Mouse (Mus musculus) heart, adult 2 months (tissue): ENCODE results near the gene Unk. TPM values are rescaled to one million over a fixed set of nuclear protein-coding genes. Genes with fewer than 3 reads are reported as not detected.
A peak's percentile ranks its signal among the peaks of the same experiment; 100 is the strongest.
"Not testable (repeated sequence)": the region's sequence is repeated elsewhere in the genome, so short reads cannot be mapped to it uniquely, and the experiment has no call there.

Experiments
- DNase-seq, 2 experiments: peaks; one replicate each; pipeline ENCODE4 v3.0.0; 2021
- H3K27ac ChIP-seq: fragments of 200-600 bp; 2 replicates; pipeline ENCODE4 v1.8.1; 2022
- H3K27me3 ChIP-seq: fragments of 200-500 bp; 2 replicates; pipeline ENCODE4 v1.6.1; 2012; ENCODE audit warnings: mild to moderate bottlenecking, low read length, inconsistent platforms, mixed read lengths; ENCODE audit not compliant: control insufficient read depth, insufficient read depth
- H3K36me3 ChIP-seq: fragments of 200-500 bp; 2 replicates; pipeline ENCODE4 v1.6.1; 2012; ENCODE audit warnings: low read length, inconsistent platforms; ENCODE audit not compliant: control insufficient read depth, insufficient read depth
- H3K4me1 ChIP-seq: fragments of 200-500 bp; 2 replicates; pipeline ENCODE4 v1.6.1; 2011; ENCODE audit warnings: low read length; ENCODE audit not compliant: control insufficient read depth, insufficient read depth
- H3K4me3 ChIP-seq: fragments of 200-600 bp; 2 replicates; pipeline ENCODE4 v1.8.1; 2022
- H3K79me2 ChIP-seq: fragments of 200-500 bp; replicated peaks from 2 replicates; pipeline ENCODE4 v1.6.1; 2012; ENCODE audit warnings: mild to moderate bottlenecking, inconsistent platforms, low read length, moderate library complexity, mixed read lengths; ENCODE audit not compliant: control insufficient read depth, insufficient read depth
- H3K9ac ChIP-seq: fragments of 200-500 bp; 2 replicates; pipeline ENCODE4 v1.6.1; 2012; ENCODE audit warnings: low read depth, mild to moderate bottlenecking, control low read depth, inconsistent platforms, low read length, mixed read lengths
- CTCF ChIP-seq: fragments of 200-600 bp; IDR thresholded peaks from 2 replicates; pipeline ENCODE4 v1.8.1; 2022; ENCODE audit warnings: antibody characterized with exemption, mild to moderate bottlenecking, moderate library complexity
- EP300 ChIP-seq: fragments of 200-500 bp; IDR thresholded peaks from 2 replicates; pipeline ENCODE4 v1.6.1; 2011; ENCODE audit warnings: low read depth, low read length, control low read depth; ENCODE audit not compliant: insufficient read depth
- POLR2A ChIP-seq: fragments of 200-500 bp; IDR thresholded peaks from 2 replicates; pipeline ENCODE4 v1.6.1; 2011; ENCODE audit warnings: mild to moderate bottlenecking, low read depth, low read length, control low read depth; ENCODE audit not compliant: insufficient read depth
- WGBS: fragments of 180-500 bp; shearing (Covaris S2); methylation state at CpG from one replicate; pipeline ENCODE4 v1.1.7; 2018; 5-methylcytosine and 5-hydroxymethylcytosine counted together
- intact Hi-C: fragments of 180-260 bp; cut with DNase I; formaldehyde crosslinking; loops from one replicate; pipeline ENCODE4 v1.15.1; 2025
- polyA plus RNA-seq: library from polyadenylated mRNA; depleted of rRNA; stranded (reverse); fragments of >200 nt; gene quantifications from 2 replicates; pipeline ENCODE4 v1.2.3, GENCODE M21; 2012
- total RNA-seq, 2 experiments: library from RNA; stranded (reverse); gene quantifications; 2 replicates each; pipeline ENCODE4 v1.2.3; 2021

The Unk gene
- total and polyA plus RNA-seq, 3 experiments: 7.1 to 16.5 (median 7.9) TPM

DNA sequence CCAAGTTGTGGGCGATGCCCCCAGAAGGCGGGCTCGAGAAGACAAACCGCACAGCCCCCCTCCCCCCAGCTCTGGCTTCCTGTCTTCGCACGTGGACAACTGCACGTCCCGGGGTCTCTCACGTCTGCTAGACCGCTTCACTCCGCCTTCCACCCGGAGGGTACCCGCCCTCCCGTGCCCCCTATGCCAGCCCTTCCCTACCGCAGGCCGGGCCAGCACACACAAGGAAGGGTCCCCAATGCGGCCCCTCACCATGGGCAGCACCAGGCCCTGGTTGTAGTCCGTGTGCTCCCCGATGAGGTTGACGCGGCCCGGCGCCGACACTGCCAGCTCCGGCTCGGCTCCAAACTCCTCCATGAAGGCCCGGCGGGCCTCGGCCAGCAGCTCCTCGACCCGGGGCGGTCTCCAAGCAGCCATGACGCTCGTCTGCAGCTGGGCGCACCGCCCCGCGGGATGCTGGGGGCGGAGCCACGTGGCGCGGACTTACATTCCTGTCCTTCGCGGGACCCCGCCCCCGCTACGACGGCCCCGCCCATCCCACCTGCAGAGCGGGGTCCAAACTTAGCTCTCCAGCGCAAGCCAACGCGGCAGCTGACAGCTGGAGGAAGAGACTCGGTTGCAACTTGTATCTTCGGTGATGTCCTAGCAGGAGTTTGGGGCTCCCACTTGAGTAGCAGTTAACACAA lies 17.7 kb upstream of the Unk start, which contains the start of gene Galk1:
Galk1 (minus strand) TSS at position 458 of the 686 bp plus-strand sequence.
- DNase-seq: peak; percentile 90 to 93
- intact Hi-C loops: no loop called here
- peak within 1 kb of the TSS; percentile 66 for H3K4me3 ChIP-seq
- no peaks in the 10 kb centered on the region for H3K79me2 ChIP-seq
- peaks cover 3% of the 10 kb centered on the region; the same call in 1 of the 2 replicates for H3K4me1 ChIP-seq
- H3K27ac ChIP-seq: peak within 1 kb of the TSS; percentile 77
- H3K9ac ChIP-seq: peak within 1 kb of the TSS; percentile 59
- TF ChIP-seq CTCF (no peak), POLR2A (peak; percentile 40; the same call in 1 of the 2 replicates)
- H3K36me3 ChIP-seq: no peaks in the 10 kb centered on the region
- H3K27me3 ChIP-seq: no peaks in the 10 kb centered on the region
- 2% methylated on average over 55 of the region's 55 CpGs for WGBS

DNA sequence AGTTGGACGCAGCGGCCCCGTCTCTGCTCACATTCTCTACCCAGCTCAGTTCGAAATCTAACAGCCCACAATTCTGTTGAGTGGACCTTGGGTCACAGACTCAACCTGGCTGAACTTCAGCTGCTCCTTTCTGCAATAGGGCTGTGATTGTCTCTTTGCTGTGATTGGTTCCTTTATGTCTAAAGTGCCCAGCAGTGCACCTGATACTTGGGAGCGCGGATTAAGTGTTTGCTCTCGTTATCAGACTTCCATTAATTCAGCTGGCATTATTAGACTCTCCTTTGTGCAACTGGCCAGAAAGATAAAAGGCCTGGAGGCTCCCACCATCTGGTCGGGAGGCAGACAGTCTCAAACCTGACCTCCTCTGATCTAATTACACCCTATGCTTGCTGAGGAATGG lies 15.3 kb upstream of the Unk start:
- DNase-seq: no peak
- TF ChIP-seq EP300: no peak
- no peak for TF ChIP-seq CTCF
- TF ChIP-seq POLR2A: no peak
- no peak overlapping the region for H3K4me3 ChIP-seq
- WGBS: 67% methylated on average over 8 of the region's 8 CpGs
- peaks cover 3% of the 10 kb centered on the region; the same call in 1 of the 2 replicates for H3K4me1 ChIP-seq
- no peak overlapping the region for H3K9ac ChIP-seq
- H3K79me2 ChIP-seq: no peaks in the 10 kb centered on the region
- H3K36me3 ChIP-seq: no peaks in the 10 kb centered on the region
- H3K27me3 ChIP-seq: no peaks in the 10 kb centered on the region
- no peak overlapping the region for H3K27ac ChIP-seq
- intact Hi-C loops: loop anchor here (5.0 kb wide), 1 partner anchor 78 kb away; no protein-coding TSS in a partner anchor

DNA sequence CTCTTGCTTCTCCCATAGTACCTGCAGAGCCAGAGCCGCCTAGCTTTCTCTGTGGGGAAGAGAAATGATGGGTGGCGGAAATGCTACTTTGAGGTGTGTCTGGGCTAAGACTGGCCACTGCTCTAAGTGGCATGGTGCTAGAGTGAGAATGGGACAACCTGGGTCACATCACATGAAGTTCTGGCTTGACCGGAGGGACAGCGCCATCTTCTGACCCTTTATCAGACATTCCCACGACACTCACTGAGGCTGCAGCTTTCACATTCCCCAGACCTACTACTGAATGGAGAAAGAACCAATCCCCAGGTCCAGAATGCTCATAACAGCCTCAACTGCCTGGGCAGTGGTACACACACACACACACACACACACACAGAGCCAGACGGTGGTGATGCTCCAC lies 12.0 kb upstream of the Unk start:
- DNase-seq: no peak
- Histone ChIP-seq H3K79me2 (no peaks in the 10 kb centered on the region), H3K36me3 (peaks cover 15% of the 10 kb centered on the region), H3K27ac (no peak overlapping the region), H3K4me1 (peaks cover 2% of the 10 kb centered on the region), H3K27me3 (no peaks in the 10 kb centered on the region), H3K4me3 (no peak overlapping the region), H3K9ac (no peak overlapping the region)
- no peak for TF ChIP-seq POLR2A
- peak; percentile 65 for TF ChIP-seq CTCF
- peak; percentile 69; the same call in 1 of the 2 replicates for TF ChIP-seq EP300
- WGBS: 39% methylated on average over 6 of the region's 6 CpGs
- intact Hi-C loops: loop anchor here (5.0 kb wide), 1 partner anchor 81 kb away; no protein-coding TSS in a partner anchor

DNA sequence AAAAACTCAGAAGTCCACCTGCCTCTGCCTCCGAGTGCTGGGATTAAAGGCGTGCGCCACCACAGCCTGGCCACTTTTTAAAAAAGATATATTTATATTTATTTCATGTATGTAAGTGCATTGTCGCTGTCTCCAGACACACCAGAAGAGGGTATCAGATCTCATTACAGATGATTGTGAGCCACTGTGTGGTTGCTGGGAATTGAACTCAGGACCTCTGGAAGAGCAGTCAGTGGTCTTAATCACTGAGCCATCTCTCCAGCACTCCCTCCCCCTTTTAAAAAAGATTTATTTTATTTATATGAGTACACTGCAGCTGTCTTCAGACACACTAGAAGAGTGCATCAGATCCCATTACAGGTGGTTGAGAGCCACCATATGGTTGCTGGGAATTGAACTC lies 11.3 kb upstream of the Unk start:
- not testable (repeated sequence) for H3K27me3 ChIP-seq, H3K4me3 ChIP-seq, H3K4me1 ChIP-seq, H3K9ac ChIP-seq, H3K79me2 ChIP-seq, H3K27ac ChIP-seq, DNase-seq
- peaks cover 15% of the 10 kb centered on the region for H3K36me3 ChIP-seq
- intact Hi-C loops: loop anchor here (5.0 kb wide), 1 partner anchor 82 kb away; no protein-coding TSS in a partner anchor
- 91% methylated on average over 4 of the region's 4 CpGs for WGBS

DNA sequence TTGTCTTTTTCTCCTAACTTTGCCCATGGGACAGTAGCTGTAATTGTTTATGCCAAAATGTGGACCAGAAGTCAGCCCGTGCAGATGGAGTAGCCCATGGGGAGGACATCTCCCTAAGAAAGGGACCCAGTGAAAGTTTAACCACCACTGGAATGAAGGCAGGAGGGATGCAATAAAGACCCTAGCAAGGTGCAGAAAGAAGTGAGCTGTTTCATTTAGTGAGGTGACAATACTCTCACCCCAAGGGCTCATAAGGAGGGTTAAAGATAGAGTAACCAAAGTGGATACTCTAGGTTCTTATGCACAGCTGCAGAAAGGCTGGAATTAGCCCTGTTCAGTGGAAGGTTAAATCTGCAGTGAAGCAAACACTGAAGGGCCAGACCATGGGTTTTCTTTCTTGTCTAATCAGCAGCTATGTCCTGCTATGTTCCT lies 10.7 kb upstream of the Unk start:
- Histone ChIP-seq H3K4me1 (peaks cover 2% of the 10 kb centered on the region), H3K27me3 (no peaks in the 10 kb centered on the region), H3K36me3 (peaks cover 15% of the 10 kb centered on the region), H3K27ac (no peak overlapping the region), H3K4me3 (no peak overlapping the region), H3K79me2 (no peaks in the 10 kb centered on the region), H3K9ac (no peak overlapping the region)
- TF ChIP-seq CTCF (no peak), POLR2A (no peak), EP300 (no peak)
- DNase-seq: no peak
- intact Hi-C loops: loop anchor here (5.0 kb wide), 1 partner anchor 82 kb away; no protein-coding TSS in a partner anchor
- 39% methylated on average over 1 of the region's 1 CpGs for WGBS

DNA sequence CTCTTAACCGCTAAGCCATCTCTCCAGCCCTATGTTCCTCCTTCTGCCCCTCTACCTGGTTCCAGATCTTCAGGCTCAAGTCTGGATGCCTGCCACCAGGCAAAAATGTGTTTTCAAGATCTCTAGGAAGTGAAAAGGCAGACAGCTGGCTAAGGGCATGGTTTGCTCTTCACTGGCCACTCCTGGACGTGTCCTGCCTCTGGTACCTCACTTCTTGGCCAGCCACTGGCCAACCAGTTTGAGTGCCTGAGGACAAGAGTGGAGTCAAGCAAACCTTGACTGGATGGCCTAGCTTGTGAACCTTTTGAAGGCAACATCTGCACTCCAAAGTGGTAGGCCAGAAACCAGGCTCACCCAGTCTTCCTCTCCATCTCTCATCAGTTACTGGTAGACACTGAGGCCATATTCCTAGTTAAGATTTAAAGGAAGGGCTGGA lies 10.1 kb upstream of the Unk start:
- WGBS: 78% methylated on average over 2 of the region's 2 CpGs
- H3K27me3 ChIP-seq: no peaks in the 10 kb centered on the region
- H3K4me1 ChIP-seq: peaks cover 2% of the 10 kb centered on the region
- peaks cover 15% of the 10 kb centered on the region for H3K36me3 ChIP-seq
- H3K9ac ChIP-seq: no peak overlapping the region
- DNase-seq: no peak
- no peaks in the 10 kb centered on the region for H3K79me2 ChIP-seq
- TF ChIP-seq EP300 (no peak), POLR2A (peak; percentile 46; the same call in 1 of the 2 replicates)
- no peak overlapping the region for H3K4me3 ChIP-seq
- intact Hi-C loops: loop anchor here (5.0 kb wide), 1 partner anchor 83 kb away; no protein-coding TSS in a partner anchor
- H3K27ac ChIP-seq: no peak overlapping the region
